Mouse (Mus musculus): ENCODE measurements around the gene Inhbc. TPM values are rescaled to one million over a fixed set of nuclear protein-coding genes. Genes with fewer than 3 reads are reported as not detected.
A peak's percentile ranks its signal among the peaks of the same experiment; 100 is the strongest.

The Inhbc gene
- polyA plus RNA-seq, 1 experiment from 2014 or later = 1.6 TPM

GRCm38 (mm10) chr10:127380251-127380691 lies 10.0 kb upstream of the Inhbc start, which contains the start of gene R3hdm2:
Gene R3hdm2 (plus strand): TSS chr10:127380327.
- H3K27me3 ChIP-seq = no peaks in the 10 kb centered on the region
- peaks cover 27% of the 10 kb centered on the region for H3K4me1 ChIP-seq (replicated peaks)
- H3K36me3 ChIP-seq = peaks cover 3% of the 10 kb centered on the region; the same call in 1 of the 2 replicates
- H3K9me3 ChIP-seq (replicated peaks) = no peaks in the 10 kb centered on the region
- peak within 1 kb of the TSS; percentile 82 for H3K4me3 ChIP-seq (replicated peaks)
- ATAC-seq (ENCODE audit: low read depth) = peak; percentile 97
- under 1% methylated on average over 35 of the region's 53 CpGs for WGBS (ENCODE audit: insufficient replicate concordance)
- H3K4me2 ChIP-seq = peak within 1 kb of the TSS; percentile 92
- H3K9ac ChIP-seq = peak within 1 kb of the TSS; percentile 92
- DNase-seq = peak; percentile 82
- H3K27ac ChIP-seq = peak within 1 kb of the TSS; percentile 84

DNA sequence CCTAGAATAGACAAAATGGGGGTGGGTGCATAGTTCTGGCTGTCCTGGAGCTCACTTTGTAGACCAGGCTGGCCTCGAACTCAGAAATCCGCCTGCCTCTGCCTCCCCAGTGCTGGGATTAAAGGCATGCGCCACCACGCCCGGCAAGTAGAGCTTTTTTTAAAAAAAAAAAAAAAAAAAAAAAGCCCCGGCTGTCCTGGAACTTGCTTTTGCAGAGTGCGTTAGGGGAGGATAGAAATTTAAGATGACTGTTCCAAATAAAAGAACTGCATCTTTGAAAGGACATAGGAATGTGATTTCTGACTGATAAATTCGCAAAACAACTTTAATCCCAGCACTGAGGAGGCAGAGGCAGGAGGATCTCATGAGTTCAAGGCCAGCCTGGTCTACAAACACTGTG lies 9.4 kb upstream of the Inhbc start:
- WGBS (ENCODE audit: insufficient replicate concordance) = 66% methylated on average over 8 of the region's 8 CpGs
- peaks cover 27% of the 10 kb centered on the region for H3K4me1 ChIP-seq (replicated peaks)
- DNase-seq (no peak), ATAC-seq (ENCODE audit: low read depth) (no peak)
- H3K4me2 ChIP-seq = peak overlapping the region; percentile 92
- peak overlapping the region; percentile 84 for H3K27ac ChIP-seq
- H3K4me3 ChIP-seq (replicated peaks) = peak overlapping the region; percentile 82
- no peaks in the 10 kb centered on the region for H3K9me3 ChIP-seq (replicated peaks)
- H3K9ac ChIP-seq = peak overlapping the region; percentile 92
- H3K36me3 ChIP-seq = peaks cover 3% of the 10 kb centered on the region; the same call in 1 of the 2 replicates
- H3K27me3 ChIP-seq = no peaks in the 10 kb centered on the region

- no peak overlapping the region for H3K4me2 ChIP-seq
- H3K9me3 ChIP-seq (replicated peaks) = no peaks in the 10 kb centered on the region
- no peak for DNase-seq
- H3K4me1 ChIP-seq (replicated peaks) = peaks cover 18% of the 10 kb centered on the region
- no peaks in the 10 kb centered on the region for H3K27me3 ChIP-seq
- no peak for ATAC-seq (ENCODE audit: low read depth)
- H3K4me3 ChIP-seq (replicated peaks) = no peak overlapping the region
- no peaks in the 10 kb centered on the region for H3K36me3 ChIP-seq
- 48% methylated on average over 3 of the region's 3 CpGs for WGBS (ENCODE audit: insufficient replicate concordance)
- no peak overlapping the region for H3K9ac ChIP-seq
- H3K27ac ChIP-seq = peak overlapping the region; percentile 55
Measured at GRCm38 (mm10) chr10:127377700-127378099, 7.5 kb upstream of the Inhbc start.

DNA sequence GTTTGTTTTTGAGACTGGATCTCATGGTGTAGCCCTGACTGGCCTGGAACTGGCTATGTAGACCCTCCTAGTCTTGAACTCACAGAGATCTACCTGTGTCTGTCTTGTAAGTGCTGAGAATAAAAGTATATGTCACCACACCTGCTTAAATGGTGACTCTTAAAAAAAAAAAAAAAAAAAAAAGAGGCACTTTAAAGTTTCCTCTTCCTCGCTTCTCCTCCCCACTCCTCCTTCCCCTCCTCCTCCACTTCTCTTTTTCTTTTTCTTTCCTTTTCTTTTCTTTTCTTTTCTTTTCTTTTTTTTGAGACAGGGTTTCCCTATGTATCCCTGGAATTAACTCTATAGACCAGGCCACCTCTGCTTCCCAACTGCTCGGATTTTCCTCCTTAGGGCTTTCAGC lies 792 bp upstream of the Inhbc start:
- Histone ChIP-seq H3K9ac (no peak overlapping the region), H3K9me3 (replicated peaks) (no peaks in the 10 kb centered on the region), H3K36me3 (no peaks in the 10 kb centered on the region), H3K27me3 (no peaks in the 10 kb centered on the region), H3K4me3 (replicated peaks) (no peak overlapping the region), H3K4me1 (replicated peaks) (0 out of 2 replicates have a peak, but pooled peaks cover 3% of the 10 kb centered on the region), H3K27ac (no peak overlapping the region), H3K4me2 (no peak overlapping the region)
- 50% methylated on average over 2 of the region's 2 CpGs for WGBS (ENCODE audit: insufficient replicate concordance)
- DNase-seq = no peak
- ATAC-seq (ENCODE audit: low read depth) = no peak

- Histone ChIP-seq H3K9me3 (replicated peaks) (no peaks in the 10 kb centered on the region), H3K4me2 (no peak overlapping the region), H3K4me3 (replicated peaks) (no peak overlapping the region), H3K4me1 (replicated peaks) (0 out of 2 replicates have a peak, but pooled peaks cover 3% of the 10 kb centered on the region), H3K27ac (peak overlapping the region; percentile 74), H3K36me3 (no peaks in the 10 kb centered on the region), H3K27me3 (no peaks in the 10 kb centered on the region), H3K9ac (no peak overlapping the region)
- DNase-seq (no peak), ATAC-seq (ENCODE audit: low read depth) (peak; percentile 58)
- 82% methylated on average over 2 of the region's 2 CpGs for whole genome bisulfite sequencing (ENCODE audit: insufficient replicate concordance)
Measured at GRCm38 (mm10) chr10:127368273-127368672, 2.0 kb downstream of the Inhbc start.

- Histone ChIP-seq H3K4me2 (no peak overlapping the region), H3K36me3 (0 out of 2 replicates have a peak, but pooled peaks cover 2% of the 10 kb centered on the region), H3K4me3 (replicated peaks) (no peak overlapping the region), H3K27me3 (no peaks in the 10 kb centered on the region), H3K9me3 (replicated peaks) (no peaks in the 10 kb centered on the region), H3K9ac (no peak overlapping the region), H3K27ac (peak overlapping the region; percentile 43), H3K4me1 (replicated peaks) (0 out of 2 replicates have a peak, but pooled peaks cover 3% of the 10 kb centered on the region)
- DNase-seq = no peak
- WGBS (ENCODE audit: insufficient replicate concordance) = 66% methylated on average over 5 of the region's 5 CpGs
- ATAC-seq (ENCODE audit: low read depth) = no peak
Measured at GRCm38 (mm10) chr10:127367116-127367515, 3.1 kb downstream of the Inhbc start.

GRCm38 (mm10) chr10:127360714-127361113 lies 9.5 kb downstream of the Inhbc start:
- H3K27me3 ChIP-seq = peaks cover 1% of the 10 kb centered on the region; the same call in 1 of the 2 replicates
- no peak overlapping the region for H3K9ac ChIP-seq
- H3K4me2 ChIP-seq = no peak overlapping the region
- no peak overlapping the region for H3K27ac ChIP-seq
- no peaks in the 10 kb centered on the region for H3K9me3 ChIP-seq (replicated peaks)
- H3K4me1 ChIP-seq (replicated peaks) = no peaks in the 10 kb centered on the region
- 0 out of 2 replicates have a peak, but pooled peaks cover 3% of the 10 kb centered on the region for H3K36me3 ChIP-seq
- no peak for DNase-seq
- H3K4me3 ChIP-seq (replicated peaks) = no peak overlapping the region
- ATAC-seq (ENCODE audit: low read depth) = no peak
- 50% methylated on average over 3 of the region's 3 CpGs for WGBS (ENCODE audit: insufficient replicate concordance)

DNA sequence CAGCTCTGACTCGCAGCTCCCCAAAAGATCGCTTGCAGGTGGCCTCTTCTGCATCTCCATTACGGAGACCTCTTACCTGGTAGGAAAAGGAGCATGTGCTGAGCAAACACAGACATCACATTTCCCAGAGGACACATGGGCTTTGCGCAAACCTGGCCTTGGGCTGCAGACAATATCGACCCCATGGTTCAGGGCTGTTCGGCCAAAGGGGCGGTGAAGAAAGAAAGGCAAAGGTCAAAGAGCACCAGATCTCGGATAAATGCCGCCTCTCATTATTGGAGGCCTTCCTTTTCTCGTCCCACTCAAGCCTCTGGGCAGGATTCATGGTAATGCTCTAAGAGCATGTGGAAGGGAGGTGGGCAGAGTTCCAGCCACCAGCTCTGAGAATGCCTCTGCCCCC lies 14.9 kb downstream of the Inhbc start:
- DNase-seq = no peak
- ATAC-seq (ENCODE audit: low read depth) = peak; percentile 54
- peak overlapping the region; percentile 56 for H3K27ac ChIP-seq
- no peak overlapping the region for H3K9ac ChIP-seq
- H3K4me1 ChIP-seq (replicated peaks) = peaks cover 24% of the 10 kb centered on the region
- H3K4me2 ChIP-seq = no peak overlapping the region
- 70% methylated on average over 10 of the region's 10 CpGs for WGBS (ENCODE audit: insufficient replicate concordance)
- no peaks in the 10 kb centered on the region for H3K9me3 ChIP-seq (replicated peaks)
- H3K27me3 ChIP-seq = peaks cover 16% of the 10 kb centered on the region
- no peaks in the 10 kb centered on the region for H3K36me3 ChIP-seq
- no peak overlapping the region for H3K4me3 ChIP-seq (replicated peaks)

DNA sequence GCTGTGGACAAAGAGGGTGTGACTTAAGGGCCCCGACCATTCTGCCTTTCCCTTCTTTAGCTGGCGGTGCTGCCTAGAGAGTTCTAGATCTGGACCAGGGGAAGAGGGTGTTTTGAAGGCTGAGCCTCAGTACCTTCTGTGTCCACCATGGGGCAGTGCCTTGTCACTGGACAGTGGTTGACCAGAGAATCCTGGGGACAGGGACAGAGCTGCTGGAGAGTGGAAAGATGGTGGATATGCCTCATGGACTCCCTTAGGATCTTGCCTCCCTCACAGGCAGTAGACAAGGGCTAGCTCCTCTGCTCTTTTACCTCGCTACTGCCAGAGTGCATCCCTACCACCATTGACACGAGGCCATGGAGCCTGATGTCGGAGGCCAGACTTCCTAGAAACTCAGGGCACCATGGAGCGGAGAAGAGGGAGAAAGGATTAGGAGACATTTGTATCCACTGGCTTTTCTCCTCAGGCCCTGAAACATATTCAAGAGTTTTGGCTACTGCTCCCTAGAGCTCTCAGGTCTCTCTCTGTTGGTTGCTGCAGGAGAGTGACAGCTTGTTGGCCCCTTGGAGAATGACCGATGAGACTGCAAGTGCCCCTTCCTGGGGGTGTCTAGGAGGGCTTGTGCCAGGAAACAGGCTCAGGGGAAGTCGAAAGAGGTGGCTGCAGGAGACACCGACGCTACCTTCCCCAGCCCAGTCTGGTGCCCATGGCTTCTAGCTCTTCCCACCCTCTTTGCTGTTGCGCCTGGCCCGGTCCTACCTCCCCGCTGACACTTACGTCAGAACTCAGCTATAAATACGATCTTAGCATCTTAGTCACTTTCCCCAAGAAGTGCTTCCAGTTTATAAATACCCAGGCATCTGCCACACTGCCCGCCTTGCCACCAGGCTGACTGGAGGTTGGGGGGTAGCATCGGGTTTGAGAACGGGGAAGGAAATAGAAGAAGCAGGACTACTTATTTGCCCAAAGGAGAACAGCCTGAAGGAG lies 16.0 kb downstream of the Inhbc start, which contains the start of gene Inhbe:
Inhbe (minus strand) TSS at position 503 of the 987 bp plus-strand sequence.
- Histone ChIP-seq H3K27ac (peak within 1 kb of the TSS; percentile 56), H3K4me2 (no peak within 1 kb of the TSS), H3K4me1 (replicated peaks) (peaks cover 32% of the 10 kb centered on the region), H3K36me3 (no peaks in the 10 kb centered on the region), H3K9me3 (replicated peaks) (no peaks in the 10 kb centered on the region), H3K27me3 (peaks cover 16% of the 10 kb centered on the region), H3K9ac (no peak within 1 kb of the TSS), H3K4me3 (replicated peaks) (no peak within 1 kb of the TSS)
- no peak for ATAC-seq (ENCODE audit: low read depth)
- no peak for DNase-seq
- 52% methylated on average over 18 of the region's 18 CpGs for WGBS (ENCODE audit: insufficient replicate concordance)

DNA sequence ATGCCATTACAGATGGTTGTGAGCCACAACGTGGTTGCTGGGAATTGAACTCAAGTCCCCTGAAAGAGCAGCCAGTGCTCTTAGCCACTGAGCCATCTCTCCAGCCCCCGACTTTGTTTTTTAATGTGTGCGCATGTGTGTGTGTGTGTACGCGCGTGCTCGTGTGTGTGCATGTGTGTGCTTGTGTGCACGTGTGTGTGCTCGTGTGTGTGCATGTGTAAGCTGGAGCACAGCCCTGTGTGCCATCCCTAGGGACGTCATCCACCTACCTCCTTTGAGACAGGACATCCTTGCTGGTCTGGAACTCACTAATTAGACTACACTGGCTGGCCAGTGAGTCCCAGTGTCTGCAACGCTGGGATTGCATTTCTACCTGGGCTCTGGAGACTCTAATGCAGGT lies 17.5 kb downstream of the Inhbc start:
- no peaks in the 10 kb centered on the region for H3K9me3 ChIP-seq (replicated peaks)
- peak overlapping the region; percentile 58; the same call in 1 of the 2 replicates for H3K27ac ChIP-seq
- WGBS (ENCODE audit: insufficient replicate concordance) = 73% methylated on average over 11 of the region's 11 CpGs
- no peak overlapping the region for H3K4me2 ChIP-seq
- peaks cover 16% of the 10 kb centered on the region for H3K27me3 ChIP-seq
- no peak overlapping the region for H3K4me3 ChIP-seq (replicated peaks)
- ATAC-seq (ENCODE audit: low read depth) (no peak), DNase-seq (no peak)
- H3K4me1 ChIP-seq (replicated peaks) = peaks cover 32% of the 10 kb centered on the region
- no peak overlapping the region for H3K9ac ChIP-seq
- no peaks in the 10 kb centered on the region for H3K36me3 ChIP-seq

DNA sequence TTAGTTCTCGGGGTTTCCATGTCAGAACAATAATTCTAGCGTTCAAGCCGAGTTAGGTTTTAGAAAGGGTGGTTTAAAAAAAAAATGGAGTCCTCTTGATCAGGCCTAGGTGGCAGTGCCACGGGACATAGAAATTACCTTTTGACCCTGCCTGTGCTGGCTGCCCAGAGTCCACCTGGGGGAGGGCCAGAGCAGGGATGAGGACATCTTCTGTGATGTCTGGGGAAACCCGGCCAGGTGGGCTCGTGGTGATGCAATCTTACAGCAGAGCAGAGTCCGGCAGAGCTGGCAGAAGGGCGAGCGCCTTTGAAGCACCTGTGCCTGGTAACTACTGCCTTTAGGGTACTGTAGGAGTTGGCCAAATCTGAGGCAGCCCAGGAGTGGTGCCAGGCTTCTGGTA lies 18.0 kb downstream of the Inhbc start:
- no peaks in the 10 kb centered on the region for H3K36me3 ChIP-seq
- peaks cover 32% of the 10 kb centered on the region for H3K4me1 ChIP-seq (replicated peaks)
- WGBS (ENCODE audit: insufficient replicate concordance) = 61% methylated on average over 9 of the region's 9 CpGs
- H3K4me3 ChIP-seq (replicated peaks) = no peak overlapping the region
- no peak overlapping the region for H3K4me2 ChIP-seq
- H3K9me3 ChIP-seq (replicated peaks) = no peaks in the 10 kb centered on the region
- H3K9ac ChIP-seq = no peak overlapping the region
- H3K27ac ChIP-seq = peak overlapping the region; percentile 58
- DNase-seq (no peak), ATAC-seq (ENCODE audit: low read depth) (peak; percentile 21; the same call in 1 of the 2 replicates)
- H3K27me3 ChIP-seq = peaks cover 16% of the 10 kb centered on the region
